Mouse (Mus musculus) c-Kit-positive CD71-positive TER-119-negative erythroid progenitor cells, embryonic 14.5 days (primary cell): ENCODE data around the gene Mpv17l.
A peak's percentile ranks its signal among the peaks of the same experiment; 100 is the strongest.
"Not testable (repeated sequence)": the region's sequence is repeated elsewhere in the genome, so short reads cannot be mapped to it uniquely, and the experiment has no call there.

Experiments
- DNase-seq: peaks from one replicate; pipeline ENCODE4 v3.0.0-alpha.2; 2013; ENCODE audit warnings: low read depth

Gene Mpv17l

DNA sequence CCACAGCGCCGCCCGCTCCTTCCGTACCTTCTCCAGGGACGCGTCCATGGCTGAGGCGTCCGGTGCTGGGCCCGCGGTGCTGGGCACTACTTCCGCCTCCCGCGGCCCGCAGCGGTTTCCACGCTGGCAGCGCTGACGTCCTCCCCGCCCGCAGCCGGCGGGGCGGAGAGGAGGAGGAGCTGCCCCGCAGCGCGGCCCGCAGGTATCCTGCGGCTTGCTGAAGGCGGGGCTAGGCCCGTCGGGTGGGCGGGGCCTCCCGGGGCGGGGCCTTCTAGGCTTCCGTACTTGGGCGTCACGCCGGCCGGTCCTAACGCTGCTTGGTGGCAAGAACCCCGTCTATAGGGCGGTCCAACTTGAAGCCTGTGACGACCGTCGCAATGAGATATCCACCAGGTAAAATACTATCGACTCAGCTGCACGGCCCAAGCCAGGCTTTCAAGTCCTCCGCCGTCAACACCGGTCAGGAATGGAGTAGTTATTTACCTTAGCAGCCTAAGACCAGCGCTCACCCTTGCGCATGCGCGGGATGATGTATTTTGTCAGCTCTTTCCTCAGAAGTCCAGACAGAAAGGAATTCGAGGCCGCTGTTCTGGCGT, at the start of gene Mpv17l, which contains the start of gene Pdxdc1:
TSS of gene Mpv17l (plus strand) at position 274 of the 596 bp plus-strand sequence.
TSS of gene Pdxdc1 (minus strand) at position 244 of the 596 bp plus-strand sequence.
- DNase-seq, result peak; percentile 88

DNA sequence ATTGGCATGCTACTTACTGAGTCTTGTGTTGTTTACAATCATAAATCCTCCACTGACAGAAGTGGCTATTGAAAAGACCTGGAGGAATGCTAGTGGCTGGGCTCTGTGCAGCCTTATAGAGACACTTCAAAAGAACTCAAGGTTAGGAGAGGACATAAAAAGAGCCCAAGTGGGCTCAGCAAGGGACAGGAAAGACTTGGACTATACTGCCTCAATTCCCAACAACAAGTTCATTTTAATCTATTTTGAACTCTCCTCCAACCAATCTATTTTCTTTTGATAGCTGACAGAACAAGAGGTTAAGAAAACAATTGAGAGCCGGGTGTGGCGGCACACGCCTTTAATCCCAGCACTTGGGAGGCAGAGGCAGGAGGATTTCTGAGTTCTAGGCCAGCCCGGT, 49.1 kb upstream of the Mpv17l start:
- no peak for DNase-seq

DNA sequence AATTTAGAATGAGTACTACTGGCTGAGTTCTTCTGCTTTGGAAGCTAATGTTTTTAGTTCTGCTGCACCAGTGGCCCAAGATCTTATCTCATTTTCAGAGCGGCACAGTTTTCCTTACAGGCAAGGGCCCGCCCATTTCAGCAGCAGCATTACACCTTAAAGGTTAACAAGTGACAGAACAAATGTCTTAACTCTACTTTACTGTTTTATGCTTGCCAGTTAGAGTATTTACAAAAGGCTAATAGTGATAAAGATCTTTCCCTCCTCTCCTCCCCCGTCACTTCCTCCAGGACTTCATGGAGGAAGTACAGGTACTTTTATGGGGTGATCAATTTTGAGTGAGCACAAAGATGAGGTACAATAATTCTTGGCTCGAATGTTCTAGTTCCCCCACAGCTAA, 36.9 kb upstream of the Mpv17l start:
- no peak for DNase-seq

DNA sequence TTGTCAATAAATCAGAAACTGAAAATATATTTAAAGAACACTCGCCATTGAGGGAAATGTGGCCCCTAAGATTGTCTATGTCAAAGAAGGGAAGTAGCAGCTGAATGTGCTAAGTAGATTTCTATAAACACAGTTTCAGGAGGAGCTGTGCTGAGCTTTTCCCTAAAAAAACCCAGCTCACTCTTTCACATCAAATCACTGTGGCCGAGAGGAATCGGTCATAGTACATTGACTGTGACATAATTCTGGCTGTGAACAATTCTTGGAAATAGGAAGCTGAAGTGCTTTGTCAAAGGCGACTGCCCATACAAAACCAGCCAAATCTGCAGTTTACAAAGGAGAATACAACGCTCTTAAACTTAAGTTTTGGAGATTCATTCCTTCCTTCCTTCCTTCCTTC, 36.3 kb upstream of the Mpv17l start:
- no peak for DNase-seq

DNA sequence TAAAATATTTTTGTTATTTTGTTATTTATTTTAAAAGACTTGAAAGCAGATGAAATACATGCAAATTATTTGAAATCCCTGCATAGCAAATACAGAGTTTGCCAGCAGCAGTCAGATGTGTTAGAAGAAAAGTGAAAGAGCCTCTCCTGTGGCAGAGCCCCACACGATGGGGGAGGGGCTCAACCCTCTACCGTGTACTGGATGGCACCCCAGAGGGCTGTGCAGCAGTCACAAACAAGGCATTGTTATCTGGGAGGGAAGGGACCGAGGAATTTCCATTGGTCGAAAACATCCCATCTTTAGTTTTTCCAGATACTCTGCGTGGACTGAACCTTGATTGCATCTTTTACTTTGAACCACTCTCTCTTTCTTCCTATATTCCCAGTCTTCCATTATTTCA, 35.6 kb upstream of the Mpv17l start:
- DNase-seq, result not testable (repeated sequence)

DNA sequence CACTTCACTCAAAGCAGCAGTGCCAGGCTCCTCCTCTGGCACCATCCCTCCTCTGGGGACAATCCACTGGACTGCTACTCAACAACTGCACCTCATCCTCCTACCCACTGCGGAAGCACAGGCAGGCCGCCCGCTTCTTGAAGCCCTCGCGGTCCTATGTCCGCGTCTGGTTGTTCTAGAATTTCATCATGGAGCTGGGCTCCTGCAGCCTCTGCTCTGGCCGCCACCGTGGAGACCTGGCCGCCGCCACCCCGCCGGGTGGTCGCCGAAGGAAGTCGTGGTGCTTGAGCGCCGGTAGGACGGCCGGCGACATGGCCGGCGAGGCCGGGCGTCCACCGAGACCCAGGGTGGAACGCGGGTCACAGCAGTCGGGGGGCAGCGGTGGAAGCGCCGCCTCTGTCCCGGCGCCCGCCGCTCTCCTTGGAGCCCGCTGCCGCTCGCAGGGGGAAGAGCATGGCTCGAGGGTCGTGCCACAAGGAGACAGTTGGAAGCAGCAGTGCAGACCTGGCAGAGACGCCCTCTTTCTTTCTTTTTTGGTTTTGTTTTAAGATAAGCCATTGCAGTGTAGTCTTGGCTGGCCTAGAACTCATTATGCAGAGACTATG, 34.9 kb upstream of the Mpv17l start:
- no peak for DNase-seq

DNA sequence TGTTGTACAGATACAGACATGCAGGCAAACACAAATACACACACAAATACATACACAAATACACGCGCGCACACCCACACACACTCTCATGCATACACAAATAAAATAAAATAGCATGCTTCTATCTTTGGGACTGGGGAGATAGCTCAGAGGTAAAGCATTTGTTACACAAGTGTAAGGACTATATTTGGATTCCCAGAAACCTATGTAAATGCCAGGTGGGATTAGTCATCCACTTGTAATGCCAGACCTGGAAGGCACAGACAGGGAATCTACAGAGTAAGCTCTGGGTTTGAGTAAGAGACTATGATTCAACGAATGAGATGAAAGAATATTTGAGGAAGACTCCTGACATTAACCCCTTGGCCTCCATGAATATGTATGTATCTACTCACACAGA, 27.5 kb upstream of the Mpv17l start:
- DNase-seq, result no peak

DNA sequence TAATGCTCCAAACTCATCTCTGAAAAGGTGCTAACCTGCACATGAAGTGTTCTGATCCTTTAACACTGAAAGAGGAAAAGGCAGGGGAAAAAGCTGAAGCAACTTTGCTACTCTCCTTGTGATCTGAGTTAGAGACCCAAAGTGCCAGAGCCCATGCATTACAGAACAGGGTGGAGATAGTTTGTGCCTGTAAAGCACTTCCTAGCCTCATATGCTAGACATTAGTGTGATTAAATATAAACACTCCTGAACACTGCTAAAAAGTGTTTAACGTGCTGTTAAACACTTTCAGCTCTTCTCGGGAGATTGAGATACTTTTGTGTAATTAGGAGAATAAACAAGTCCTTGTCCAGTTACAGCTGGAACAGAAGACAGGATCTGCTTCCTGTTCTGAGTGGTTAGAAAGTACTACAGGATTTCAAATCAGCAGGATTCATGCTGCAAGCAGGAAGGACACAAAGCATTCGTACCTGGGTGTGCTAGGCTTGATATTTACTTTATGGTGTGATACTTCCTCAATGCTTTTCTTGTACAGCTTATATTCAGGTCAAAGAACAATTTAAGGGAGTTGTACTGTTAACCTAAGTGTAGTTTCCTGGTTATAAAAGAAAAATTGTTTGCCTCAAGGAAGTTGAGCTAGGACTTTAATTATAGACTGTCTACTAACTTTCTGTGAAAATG, 19.7 kb upstream of the Mpv17l start:
- DNase-seq, result no peak

DNA sequence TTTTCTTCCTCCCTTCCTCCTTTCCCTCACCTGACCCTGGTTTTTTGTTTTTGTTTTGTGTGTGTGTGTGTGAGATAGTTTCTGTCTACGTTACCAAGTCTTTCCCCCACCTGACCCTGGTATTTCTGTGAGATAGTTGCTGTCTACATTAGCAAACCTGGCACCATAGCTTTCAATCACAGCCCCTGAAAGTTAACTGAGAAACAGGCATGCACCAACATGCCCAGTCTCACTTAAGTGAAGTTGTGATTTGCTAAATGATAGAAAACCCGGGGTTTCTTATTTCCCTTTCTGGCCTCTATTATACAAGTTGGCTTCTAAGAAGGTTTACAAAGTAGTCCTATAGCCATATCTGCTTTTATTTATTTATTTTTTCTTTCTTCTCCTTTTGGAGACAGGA, 12.5 kb upstream of the Mpv17l start:
- no peak for DNase-seq

DNA sequence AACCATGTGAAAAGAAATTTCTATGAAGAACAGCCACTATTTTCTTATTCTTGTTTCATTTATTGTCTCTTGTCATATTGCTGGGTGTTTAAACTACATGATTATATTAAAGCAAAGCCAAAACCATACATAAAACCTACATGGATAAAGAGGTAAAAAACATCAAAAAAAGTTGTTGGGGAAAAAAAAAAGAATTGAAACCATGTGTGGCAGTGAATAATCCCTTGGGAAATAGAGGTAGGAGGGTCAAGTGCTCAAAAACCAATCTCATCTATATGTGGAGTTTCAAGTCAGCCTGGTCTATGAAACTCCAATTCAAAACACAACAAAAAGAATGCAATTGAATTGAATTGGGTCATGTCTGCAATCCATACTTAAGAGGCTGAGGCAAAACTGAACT, 10.1 kb upstream of the Mpv17l start:
- no peak for DNase-seq

DNA sequence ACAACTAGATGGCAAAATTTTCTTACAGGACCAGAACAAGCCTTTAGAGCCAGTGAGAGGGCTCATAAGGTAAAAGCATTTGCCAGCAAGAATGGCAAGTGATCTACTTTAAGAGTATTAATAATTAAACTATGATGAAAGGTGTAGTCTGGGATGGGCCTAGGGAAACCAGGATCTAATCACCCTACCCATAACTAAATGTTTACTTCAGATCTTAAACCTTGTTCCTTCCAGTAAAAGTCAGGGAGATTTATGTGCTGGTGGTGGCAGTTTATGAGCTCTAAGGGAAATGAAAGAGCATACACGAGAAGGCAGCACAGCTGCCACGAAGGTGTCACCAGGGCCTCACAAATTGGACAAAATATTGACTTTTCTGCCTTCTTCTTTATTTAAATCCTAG, 8.9 kb upstream of the Mpv17l start:
- no peak for DNase-seq

DNA sequence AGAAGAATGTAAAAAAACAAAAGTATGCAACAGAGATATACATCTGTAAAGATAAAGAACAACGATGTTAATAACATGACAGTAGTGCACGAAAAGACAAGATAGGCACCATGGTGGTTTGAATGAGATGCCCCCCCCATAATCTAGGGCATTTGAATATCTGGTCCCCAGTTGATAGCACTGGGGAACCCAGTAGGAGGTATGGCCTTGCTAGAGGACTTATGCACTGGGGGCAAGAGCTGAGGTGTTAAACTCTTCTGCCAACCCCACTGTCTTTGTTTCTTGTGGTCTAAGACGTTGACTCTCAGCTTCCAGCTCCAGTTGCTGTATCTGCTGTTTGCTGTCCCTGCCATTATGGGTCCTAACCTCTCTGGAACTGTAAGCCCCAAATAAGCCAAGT, 7.2 kb upstream of the Mpv17l start:
- no peak for DNase-seq

DNA sequence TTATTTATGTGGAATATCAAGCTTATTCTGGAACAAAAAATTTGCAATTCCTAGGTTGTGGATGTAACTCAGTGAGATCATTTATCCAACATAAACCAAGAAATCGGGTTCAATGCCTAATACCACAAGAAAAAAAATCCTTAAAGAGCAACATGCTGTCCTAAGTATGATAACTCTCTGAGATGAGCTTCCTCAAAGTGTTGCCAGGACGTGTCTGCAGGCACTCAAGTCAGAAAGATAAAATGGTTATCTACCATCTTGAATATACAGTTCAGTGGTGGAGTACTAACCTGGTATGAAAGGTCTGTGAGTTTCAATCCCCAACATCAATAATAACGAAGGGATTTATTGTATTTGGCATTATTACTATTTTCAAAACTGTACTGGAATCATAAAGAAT, 6.6 kb upstream of the Mpv17l start:
- DNase-seq, result no peak

DNA sequence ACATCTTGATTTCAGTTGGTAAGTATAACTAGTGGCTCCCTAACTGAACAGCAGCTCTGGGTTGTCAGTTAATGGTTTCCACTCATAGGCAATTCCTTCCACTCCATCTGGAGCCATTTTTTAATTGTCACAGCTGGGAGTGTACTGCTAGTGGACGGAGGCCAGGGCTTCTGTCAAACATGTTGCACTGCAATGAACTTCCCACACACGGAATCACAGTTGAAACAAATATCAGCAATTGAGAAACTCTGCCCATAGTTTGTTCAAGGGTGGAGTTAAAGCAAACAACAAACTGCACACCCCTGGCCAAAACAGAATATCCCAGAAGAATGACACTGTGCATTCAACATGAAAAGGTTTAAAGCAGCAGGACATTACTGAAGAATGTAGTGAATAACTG, 4.0 kb upstream of the Mpv17l start:
- no peak for DNase-seq

DNA sequence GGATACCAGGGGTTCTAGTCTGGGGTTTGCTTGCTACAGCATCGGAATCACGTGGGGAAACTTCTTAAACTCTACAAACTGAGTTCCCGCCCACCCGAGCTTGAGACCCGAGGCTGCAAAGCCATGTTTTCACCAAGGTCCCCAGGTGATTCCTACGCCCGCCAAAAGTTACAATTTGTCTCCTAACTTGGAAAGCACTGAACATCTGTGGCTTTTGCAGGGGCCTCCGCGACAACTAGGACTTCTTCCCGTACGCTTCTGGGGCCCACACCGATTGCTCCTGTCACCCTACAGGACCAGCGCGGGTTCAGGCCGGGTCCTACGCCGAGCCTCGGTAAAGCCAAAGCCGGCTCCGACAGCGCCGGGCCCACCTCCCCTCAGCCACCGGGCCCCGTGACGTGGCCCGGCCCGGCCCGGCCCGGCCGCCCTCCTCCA, 547 bp upstream of the Mpv17l start:
- no peak for DNase-seq

DNA sequence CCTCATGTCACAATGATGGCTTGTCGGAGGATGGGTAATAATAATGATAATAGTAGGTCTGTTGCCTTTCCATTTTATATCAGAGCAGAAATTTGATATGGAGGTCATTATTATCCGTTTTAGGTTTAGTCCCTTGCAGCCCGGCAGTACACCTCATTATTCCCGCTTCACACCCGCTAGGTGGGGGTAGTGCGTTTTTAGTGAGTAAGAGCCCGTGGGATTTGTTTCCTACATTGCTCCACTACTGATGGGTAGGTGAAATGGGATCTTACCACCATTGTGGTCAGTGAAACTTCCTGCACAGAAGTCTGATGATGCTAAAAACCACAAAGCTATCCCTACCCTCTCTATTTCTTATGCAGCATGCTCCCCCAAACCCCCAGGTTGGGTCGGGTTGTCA, 527 bp downstream of the Mpv17l start:
- peak; percentile 75 for DNase-seq

DNA sequence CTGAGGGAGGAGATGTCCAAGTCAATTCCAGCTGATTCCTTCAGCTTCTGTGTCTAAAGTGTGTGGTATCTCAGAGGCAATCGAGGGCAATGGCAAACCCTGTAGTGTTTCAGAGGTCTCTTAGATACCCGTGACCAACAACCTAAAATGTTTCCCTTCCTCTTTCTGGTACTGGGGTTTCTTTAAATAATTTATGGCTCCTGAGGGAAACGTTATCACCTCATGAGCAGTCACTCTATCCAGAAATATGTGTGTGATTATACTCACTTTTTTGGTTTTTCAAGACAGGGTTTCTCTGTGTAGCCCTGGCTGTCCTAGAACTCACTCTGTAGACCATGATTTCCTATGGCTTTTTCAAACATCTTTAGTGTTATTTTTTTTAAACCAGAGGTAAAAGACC, 4.3 kb downstream of the Mpv17l start:
- DNase-seq, result no peak

DNA sequence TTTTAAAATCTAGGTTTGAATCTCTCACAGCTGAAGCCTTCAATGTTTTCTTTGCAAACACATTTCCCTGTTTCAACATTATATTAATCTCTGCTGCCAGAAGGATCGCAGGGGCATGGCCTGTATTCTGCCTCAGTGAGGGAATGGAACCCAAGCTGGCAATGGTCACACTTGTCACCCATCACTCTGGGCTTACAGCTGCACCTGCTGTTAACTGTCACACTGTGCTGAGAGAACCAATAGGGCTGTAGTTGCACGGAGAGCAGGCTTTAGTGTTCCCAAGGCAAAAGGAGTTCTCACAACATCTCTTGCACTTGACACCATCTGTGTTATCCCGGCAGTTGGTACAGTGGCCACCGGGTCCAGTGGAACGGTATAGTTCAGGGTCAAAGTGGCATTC, 17.1 kb downstream of the Mpv17l start:
- no peak for DNase-seq

DNA sequence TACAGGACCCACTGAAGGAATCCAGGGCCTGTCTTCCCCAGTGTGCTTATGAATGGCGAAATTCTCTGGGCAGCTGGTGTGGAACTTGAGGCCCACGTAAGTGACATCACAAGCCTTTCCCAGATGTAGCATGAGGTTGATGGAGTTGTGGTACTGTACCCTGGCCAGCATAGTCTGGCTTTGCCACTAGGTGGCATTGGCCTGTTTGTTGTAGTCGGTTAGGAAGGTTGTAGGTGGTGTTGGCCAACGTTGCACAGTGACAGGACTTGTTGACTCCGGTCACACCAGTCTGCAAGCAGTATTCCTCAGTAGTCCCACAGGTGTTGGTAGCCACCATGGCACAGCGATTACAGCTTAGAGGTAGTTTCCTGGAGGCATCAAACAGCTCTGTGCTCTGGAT, 18.1 kb downstream of the Mpv17l start:
- no peak for DNase-seq

DNA sequence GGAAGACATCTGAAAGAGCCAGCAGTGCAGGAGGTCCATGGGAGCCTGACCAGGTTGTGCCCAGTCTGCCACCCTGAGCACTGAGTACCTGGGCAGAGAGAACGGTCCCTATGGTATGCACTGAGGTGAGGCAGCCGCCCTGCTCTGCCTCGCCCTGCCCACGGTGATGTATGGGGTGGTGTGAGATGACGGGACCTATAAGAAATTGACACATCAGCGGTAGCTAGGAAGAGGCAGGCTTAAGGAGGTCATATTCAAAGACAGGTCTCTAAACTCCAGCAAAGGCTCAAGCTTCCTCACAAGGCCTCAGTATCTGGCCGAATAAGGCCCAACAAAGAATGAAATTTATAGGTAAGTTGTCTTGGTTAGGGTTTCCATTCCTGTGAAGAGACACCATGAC, 18.8 kb downstream of the Mpv17l start:
- DNase-seq, result no peak

DNA sequence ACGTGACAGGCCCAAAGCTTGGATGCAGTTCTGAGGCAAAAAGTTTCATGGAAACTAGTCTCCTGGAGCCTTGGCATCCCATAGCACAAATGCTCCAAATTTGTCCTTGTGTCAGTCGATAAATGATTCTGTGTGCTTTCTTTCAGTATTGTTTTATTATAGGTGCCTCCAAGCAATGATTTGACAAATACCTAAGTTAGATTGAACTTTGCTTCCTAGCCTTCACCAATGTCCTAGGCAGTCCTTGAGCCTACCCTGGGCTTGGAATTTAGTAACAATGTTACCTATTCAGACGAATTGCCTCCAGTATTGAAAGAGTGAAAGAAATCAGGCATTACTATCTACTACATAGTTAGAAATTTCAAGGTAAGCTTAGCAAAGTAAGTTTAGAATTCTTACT, 19.5 kb downstream of the Mpv17l start:
- DNase-seq, result not testable (repeated sequence)

DNA sequence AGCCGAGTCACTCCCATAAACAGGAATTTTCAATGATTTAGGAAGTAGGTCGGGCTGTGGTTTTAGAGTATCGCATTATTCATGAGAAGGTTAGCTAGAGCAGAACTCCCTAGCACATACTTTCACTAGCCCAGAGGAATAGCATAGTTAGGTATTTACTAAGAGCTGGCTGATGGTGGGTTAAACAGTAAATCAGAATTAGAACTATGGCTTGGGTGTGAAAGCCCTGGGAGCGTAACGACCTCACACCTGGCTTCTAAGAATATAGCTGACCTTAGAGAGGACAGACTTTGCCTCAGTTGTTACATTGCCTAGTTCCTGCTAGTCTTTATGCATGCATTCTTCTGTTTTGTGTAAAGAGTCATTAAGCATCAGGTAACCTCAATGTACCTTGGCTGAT, 20.0 kb downstream of the Mpv17l start:
- not testable (repeated sequence) for DNase-seq

DNA sequence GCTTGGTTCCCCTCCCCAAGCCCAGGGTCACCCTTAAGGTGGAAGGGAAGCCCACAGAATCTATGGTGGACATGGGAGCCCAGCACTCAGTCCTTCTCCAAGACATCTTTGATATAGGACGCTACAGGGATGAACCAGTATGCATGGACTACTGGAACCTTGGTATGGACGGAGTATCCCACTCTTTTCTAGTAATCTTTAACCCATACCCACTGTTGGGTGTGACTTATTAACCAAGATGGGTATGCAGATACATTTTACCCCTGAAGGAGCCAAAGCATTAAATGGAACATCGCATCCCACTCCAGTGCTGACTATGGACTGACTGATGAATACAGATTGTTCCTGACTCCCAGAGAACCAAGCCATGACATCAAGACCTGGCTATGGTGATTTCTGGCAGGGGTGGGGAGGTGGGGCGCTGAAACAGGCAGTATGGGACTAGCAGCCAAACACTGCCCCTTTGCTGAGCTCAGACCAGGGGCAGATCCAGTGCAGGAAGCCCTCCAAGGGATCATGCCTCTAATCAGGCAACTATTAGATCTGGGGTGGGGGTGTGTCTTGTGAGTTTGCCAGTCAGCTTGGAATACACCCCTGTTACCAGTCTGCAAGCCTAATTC, 24.6 kb downstream of the Mpv17l start:
- DNase-seq, result no peak
